Mouse (Mus musculus) heart, postnatal 0 days (tissue): ENCODE data around the gene Gemin7. TPM values are rescaled to one million over a fixed set of nuclear protein-coding genes. Genes with fewer than 3 reads are reported as not detected.

ENCODE experiments used
- ATAC-seq: fragments of 200-750 bp; cut with Nextera tagmentation; 2 replicates; pipeline ENCODE4 v1.8.0; 2017; ENCODE audit warnings: low read depth, moderate number of reproducible peaks, moderate library complexity; ENCODE audit not compliant: insufficient read depth
- DNase-seq: peaks from one replicate; pipeline ENCODE4 v3.0.0-alpha.2; 2016; ENCODE audit warnings: low spot score
- H3K27ac ChIP-seq: fragments of 300-500 bp; sonication (generic); 2 replicates; pipeline ENCODE4 v1.5.1; 2014; ENCODE audit warnings: low read depth, mild to moderate bottlenecking
- H3K27me3 ChIP-seq: fragments of 300-500 bp; sonication (generic); 2 replicates; pipeline ENCODE4 v1.6.1; 2014; ENCODE audit warnings: low read length, mixed read lengths; ENCODE audit not compliant: control insufficient read depth, insufficient read depth
- H3K36me3 ChIP-seq: fragments of 300-500 bp; sonication (generic); replicated peaks from 2 replicates; pipeline ENCODE4 v1.6.1; 2014; ENCODE audit warnings: low read length, mixed read lengths; ENCODE audit not compliant: control insufficient read depth, insufficient read depth
- H3K4me1 ChIP-seq: fragments of 300-500 bp; sonication (generic); 2 replicates; pipeline ENCODE4 v1.6.1; 2014; ENCODE audit warnings: antibody characterized with exemption; ENCODE audit not compliant: control insufficient read depth, insufficient read depth
- H3K4me2 ChIP-seq: fragments of 300-500 bp; sonication (generic); 2 replicates; pipeline ENCODE4 v1.6.1; 2014; ENCODE audit warnings: low read depth, mild to moderate bottlenecking, low read length, moderate library complexity
- H3K4me3 ChIP-seq: fragments of 300-500 bp; sonication (generic); 2 replicates; pipeline ENCODE4 v1.5.1; 2014; ENCODE audit warnings: low read depth, low read length
- H3K9ac ChIP-seq: fragments of 300-500 bp; sonication (generic); replicated peaks from 2 replicates; pipeline ENCODE4 v1.6.1; 2014; ENCODE audit warnings: low read depth, low read length, mixed read lengths
- H3K9me3 ChIP-seq: fragments of 300-500 bp; sonication (generic); replicated peaks from 2 replicates; pipeline ENCODE4 v1.6.1; 2016; ENCODE audit warnings: low read length; ENCODE audit not compliant: control insufficient read depth
- CTCF ChIP-seq: IDR thresholded peaks from 2 replicates; pipeline ENCODE4 v1.5.1; 2016; ENCODE audit warnings: antibody characterized with exemption, control low read depth, low read depth
- EP300 ChIP-seq: IDR thresholded peaks from 2 replicates; pipeline ENCODE4 v1.6.1; 2016; ENCODE audit warnings: antibody characterized with exemption, low read depth
- WGBS: fragments of 180-500 bp; shearing (Covaris S2); extraction: QIAGEN DNeasy Blood & Tissue Kit; methylation state at CpG from one replicate; pipeline ENCODE4 v1.1.7; 2014; 5-methylcytosine and 5-hydroxymethylcytosine counted together
- polyA plus RNA-seq: library from polyadenylated mRNA; unstranded; fragments of >200 nt; fragmentation: Nextera tagmentation; extraction: Ambion mirVana; gene quantifications from 2 replicates; pipeline ENCODE4 v1.2.1, GENCODE M21; 2015
- total RNA-seq: library from RNA; depleted of rRNA; stranded (reverse); fragments of >200 nt; gene quantifications from 2 replicates; pipeline ENCODE4 v1.2.3, GENCODE M21; 2014; ENCODE audit warnings: low replicate concordance

Gene Gemin7
- total and polyA plus RNA-seq, 2 experiments from 2014 or later, result 63.2 to 115 TPM

GRCm38 (mm10) chr7:19603849-19604605, 26.6 kb upstream of the Gemin7 start, which contains the start of gene Clasrp:
Gene Clasrp (minus strand): TSS chr7:19604486.
- WGBS, result under 1% methylated on average over 54 of the region's 57 CpGs
- ATAC-seq, result peak; percentile 96
- H3K9me3 ChIP-seq, result no peaks in the 10 kb centered on the region

GRCm38 (mm10) chr7:19603055-19603454, 25.7 kb upstream of the Gemin7 start:
- DNase-seq, result no peak
- WGBS, result 70% methylated on average over 12 of the region's 12 CpGs
- Histone ChIP-seq H3K36me3 (peaks cover 33% of the 10 kb centered on the region), H3K4me3 (peak overlapping the region; percentile 93; the same call in 1 of the 2 replicates), H3K27ac (no peak overlapping the region), H3K4me2 (peak overlapping the region; percentile 85), H3K4me1 (peaks cover 13% of the 10 kb centered on the region), H3K9me3 (no peaks in the 10 kb centered on the region), H3K27me3 (no peaks in the 10 kb centered on the region), H3K9ac (peak overlapping the region; percentile 90; the same call in 1 of the 2 replicates)
- TF ChIP-seq CTCF (no peak), EP300 (no peak)
- no peak for ATAC-seq

More at GRCm38 (mm10) chr7:19603849-19604605, 26.6 kb upstream of the Gemin7 start, which contains the start of gene Clasrp:
- H3K4me2 ChIP-seq, result peak within 1 kb of the TSS; percentile 85
- H3K4me3 ChIP-seq, result peak within 1 kb of the TSS; percentile 93
- peak within 1 kb of the TSS; percentile 90 for H3K9ac ChIP-seq
- TF ChIP-seq CTCF (peak; percentile 15; the same call in 1 of the 2 replicates), EP300 (0 out of 2 replicates have a peak, but pooled peaks have one; percentile 23)
- H3K27me3 ChIP-seq, result no peaks in the 10 kb centered on the region
- H3K4me1 ChIP-seq, result peaks cover 13% of the 10 kb centered on the region
- peaks cover 28% of the 10 kb centered on the region for H3K36me3 ChIP-seq
- H3K27ac ChIP-seq, result peak within 1 kb of the TSS; percentile 75
- DNase-seq, result peak; percentile 94

- H3K36me3 ChIP-seq, result peaks cover 58% of the 10 kb centered on the region
These were observed 23.2 kb upstream of the Gemin7 start for GRCm38 (mm10) chr7:19600562-19600961.

DNA sequence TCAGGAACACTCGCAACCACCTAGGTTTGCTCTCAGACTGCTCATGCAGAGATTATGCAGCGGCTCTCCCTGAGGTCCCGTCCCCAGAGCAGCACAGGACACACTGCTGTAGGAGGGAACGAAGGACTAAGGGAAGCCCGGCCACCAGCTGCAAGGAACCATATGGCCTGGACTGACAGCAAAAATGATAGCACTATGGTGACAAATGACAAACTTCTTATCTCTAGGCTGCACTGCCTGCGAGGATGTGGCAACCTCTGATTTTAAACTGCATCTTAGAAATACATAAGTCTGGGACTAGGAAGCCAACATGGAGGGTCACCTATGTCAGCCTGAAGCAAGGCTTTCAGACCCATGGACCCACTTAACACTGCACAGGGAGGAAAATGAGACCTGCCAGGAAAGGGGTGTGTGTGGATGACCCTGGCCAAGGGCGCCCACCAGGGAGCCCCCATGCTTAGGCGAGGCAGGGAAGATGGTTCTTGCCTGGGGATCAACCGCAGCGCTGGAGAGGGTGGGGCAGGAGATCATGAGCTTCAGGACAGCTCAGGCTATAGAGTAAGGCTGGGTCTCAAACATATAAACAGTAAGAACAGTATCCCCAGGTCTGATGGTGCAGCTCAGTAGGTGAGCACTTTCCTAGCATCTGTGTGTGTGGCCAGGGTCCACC, 15.8 kb upstream of the Gemin7 start:
- ATAC-seq, result no peak
- no peaks in the 10 kb centered on the region for H3K27me3 ChIP-seq
- H3K4me3 ChIP-seq, result no peak overlapping the region
- H3K4me1 ChIP-seq, result no peaks in the 10 kb centered on the region
- no peak overlapping the region for H3K9ac ChIP-seq
- H3K27ac ChIP-seq, result no peak overlapping the region
- 78% methylated on average over 10 of the region's 10 CpGs for WGBS
- H3K4me2 ChIP-seq, result no peak overlapping the region
- H3K9me3 ChIP-seq, result no peaks in the 10 kb centered on the region
- H3K36me3 ChIP-seq, result peaks cover 90% of the 10 kb centered on the region
- DNase-seq, result no peak
- no peak for TF ChIP-seq CTCF
- TF ChIP-seq EP300, result no peak

More at GRCm38 (mm10) chr7:19600562-19600961, 23.2 kb upstream of the Gemin7 start:
- no peaks in the 10 kb centered on the region for H3K9me3 ChIP-seq
- ATAC-seq (no peak), DNase-seq (peak; percentile 17)
- TF ChIP-seq CTCF (no peak), EP300 (no peak)
- H3K9ac ChIP-seq, result no peak overlapping the region
- no peaks in the 10 kb centered on the region for H3K27me3 ChIP-seq
- H3K4me1 ChIP-seq, result peaks cover 13% of the 10 kb centered on the region
- no peak overlapping the region for H3K4me2 ChIP-seq
- H3K4me3 ChIP-seq, result no peak overlapping the region
- WGBS, result 38% methylated on average over 5 of the region's 5 CpGs
- peak overlapping the region; percentile 25; the same call in 1 of the 2 replicates for H3K27ac ChIP-seq

DNA sequence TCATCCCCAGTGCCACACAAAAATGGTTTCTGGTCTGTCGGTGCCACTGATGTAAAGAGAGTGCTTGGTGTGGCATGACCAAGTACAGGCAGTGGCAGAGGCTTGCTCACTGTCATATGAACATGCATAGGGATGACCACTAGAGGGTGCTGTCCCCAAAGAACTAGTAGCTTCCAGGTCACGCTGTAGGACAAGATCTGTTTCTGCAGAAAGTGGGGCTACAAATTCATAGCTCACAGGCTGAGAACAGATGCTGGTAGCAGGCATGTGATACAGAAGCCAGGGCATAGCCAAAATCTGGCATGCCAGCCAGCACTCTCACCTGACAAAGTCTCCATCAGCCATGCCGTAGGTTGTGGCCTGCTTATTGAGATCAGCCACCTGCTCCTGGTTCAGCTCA, 12.5 kb upstream of the Gemin7 start:
- 55% methylated on average over 3 of the region's 3 CpGs for WGBS
- Histone ChIP-seq H3K36me3 (peaks cover 86% of the 10 kb centered on the region), H3K9me3 (no peaks in the 10 kb centered on the region), H3K9ac (no peak overlapping the region), H3K4me2 (no peak overlapping the region), H3K27me3 (no peaks in the 10 kb centered on the region), H3K4me3 (no peak overlapping the region), H3K4me1 (no peaks in the 10 kb centered on the region), H3K27ac (no peak overlapping the region)
- DNase-seq (peak; percentile 74), ATAC-seq (peak; percentile 76)
- TF ChIP-seq EP300, result no peak
- peak; percentile 90 for TF ChIP-seq CTCF
